Mouse (Mus musculus): ENCODE measurements around the gene Ifit2.

- TF ChIP-seq TAL1 (IDR thresholded peaks at IDR 0.05; ENCODE audit: low read length) (no peak), GATA1 (IDR thresholded peaks at IDR 0.05; ENCODE audit: low read length) (no peak)
Measured at GRCm38 (mm10) chr19:34505161-34505721, 45.3 kb upstream of the Ifit2 start.

Data from erythroblast, embryonic 14.5 days (primary cell).